Mouse (Mus musculus) neural tube, embryonic 15.5 days (tissue): ENCODE measurements around the gene Vpreb2. TPM values are rescaled to one million over a fixed set of nuclear protein-coding genes. Genes with fewer than 3 reads are reported as not detected.
"Not testable (repeated sequence)": the region's sequence is repeated elsewhere in the genome, so short reads cannot be mapped to it uniquely, and the experiment has no call there.

Experiments used
- ATAC-seq: fragments of 200-750 bp; cut with Nextera tagmentation; 2 replicates; pipeline ENCODE4 v1.8.0; 2017; ENCODE audit warnings: mild to moderate bottlenecking, moderate TSS enrichment, moderate library complexity; ENCODE audit not compliant: low FRiP score
- H3K27ac ChIP-seq: fragments of 300-500 bp; sonication (generic); replicated peaks from 2 replicates; pipeline ENCODE4 v1.5.1; 2015; ENCODE audit warnings: mild to moderate bottlenecking, inconsistent platforms
- H3K27me3 ChIP-seq: fragments of 300-500 bp; sonication (generic); replicated peaks from 2 replicates; pipeline ENCODE4 v1.6.1; 2015; ENCODE audit warnings: inconsistent platforms
- H3K36me3 ChIP-seq: fragments of 300-500 bp; sonication (generic); 2 replicates; pipeline ENCODE4 v1.6.1; 2015; ENCODE audit warnings: inconsistent platforms
- H3K4me1 ChIP-seq: fragments of 300-500 bp; sonication (generic); 2 replicates; pipeline ENCODE4 v1.6.1; 2015; ENCODE audit warnings: inconsistent platforms
- H3K4me2 ChIP-seq: fragments of 300-500 bp; sonication (generic); 2 replicates; pipeline ENCODE4 v1.6.1; 2015; ENCODE audit warnings: inconsistent platforms, mild to moderate bottlenecking, moderate library complexity
- H3K4me3 ChIP-seq: fragments of 300-500 bp; sonication (generic); replicated peaks from 2 replicates; pipeline ENCODE4 v1.5.1; 2015; ENCODE audit warnings: mild to moderate bottlenecking, inconsistent platforms
- H3K9ac ChIP-seq: fragments of 300-500 bp; sonication (generic); replicated peaks from 2 replicates; pipeline ENCODE4 v1.6.1; 2015; ENCODE audit warnings: mild to moderate bottlenecking, inconsistent platforms
- H3K9me3 ChIP-seq: fragments of 300-500 bp; sonication (generic); replicated peaks from 2 replicates; pipeline ENCODE4 v1.6.1; 2016; ENCODE audit warnings: inconsistent platforms
- WGBS: fragments of 180-500 bp; shearing (Covaris S2); methylation state at CpG from one replicate; pipeline ENCODE4 v1.1.7; 2015; ENCODE audit warnings: mixed read lengths; 5-methylcytosine and 5-hydroxymethylcytosine counted together
- polyA plus RNA-seq: library from polyadenylated mRNA; unstranded; fragments of >200 nt; fragmentation: Nextera tagmentation; extraction: Ambion mirVana; gene quantifications from 2 replicates; pipeline ENCODE4 v1.2.1, GENCODE M21; 2015

Gene Vpreb2
- polyA plus RNA-seq, 1 experiment from 2014 or later: not detected

DNA sequence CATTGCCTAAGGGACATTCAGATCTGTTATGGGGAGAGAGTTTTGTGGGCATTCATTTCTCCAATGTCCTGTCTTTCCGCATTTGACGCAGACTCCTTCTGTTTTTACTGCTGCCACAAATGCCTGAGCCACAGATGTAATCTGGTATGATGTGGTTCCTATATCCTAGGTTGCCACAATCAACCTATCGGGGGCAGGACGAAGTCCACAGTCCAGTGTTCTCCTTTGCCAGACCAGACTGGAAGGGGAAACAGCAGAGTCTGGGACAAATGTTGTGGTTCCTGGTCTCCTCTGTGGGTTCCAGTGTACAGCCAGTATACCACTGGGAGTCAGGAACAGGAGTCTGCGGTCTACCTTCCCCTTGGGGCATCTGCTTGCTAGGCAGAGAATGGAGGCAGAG is 19.4 kb downstream of the Vpreb2 start:
- no peak for ATAC-seq
- no peaks in the 10 kb centered on the region for H3K36me3 ChIP-seq
- no peak overlapping the region for H3K4me2 ChIP-seq
- H3K27me3 ChIP-seq: no peaks in the 10 kb centered on the region
- H3K9me3 ChIP-seq: no peaks in the 10 kb centered on the region
- H3K4me1 ChIP-seq: no peaks in the 10 kb centered on the region
- no peak overlapping the region for H3K4me3 ChIP-seq
- no peak overlapping the region for H3K27ac ChIP-seq
- WGBS: 94% methylated on average over 5 of the region's 5 CpGs
- no peak overlapping the region for H3K9ac ChIP-seq

DNA sequence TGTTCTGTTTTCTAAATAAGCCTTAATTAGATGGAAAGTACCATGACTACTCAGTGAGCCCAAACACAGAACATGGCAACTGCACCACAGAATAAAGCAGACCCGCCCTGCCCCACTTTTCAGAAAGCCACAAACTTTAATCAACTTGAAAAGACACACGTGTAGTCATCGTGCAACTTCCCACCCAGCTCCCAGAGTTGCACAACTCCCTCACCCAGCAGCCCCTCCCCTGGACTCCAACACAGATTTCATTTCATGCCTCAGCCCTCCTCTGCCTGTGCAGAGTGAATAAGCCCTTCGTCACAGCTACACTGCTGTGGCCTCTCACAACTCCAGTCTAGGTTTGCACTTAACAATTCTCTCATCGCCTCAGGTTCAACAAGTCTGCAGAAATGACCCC is 24.4 kb downstream of the Vpreb2 start:
- Histone ChIP-seq H3K9ac (no peak overlapping the region), H3K9me3 (no peaks in the 10 kb centered on the region), H3K4me1 (no peaks in the 10 kb centered on the region), H3K27ac (no peak overlapping the region), H3K36me3 (no peaks in the 10 kb centered on the region), H3K27me3 (no peaks in the 10 kb centered on the region), H3K4me3 (no peak overlapping the region), H3K4me2 (no peak overlapping the region)
- 63% methylated on average over 5 of the region's 5 CpGs for WGBS
- ATAC-seq: no peak

DNA sequence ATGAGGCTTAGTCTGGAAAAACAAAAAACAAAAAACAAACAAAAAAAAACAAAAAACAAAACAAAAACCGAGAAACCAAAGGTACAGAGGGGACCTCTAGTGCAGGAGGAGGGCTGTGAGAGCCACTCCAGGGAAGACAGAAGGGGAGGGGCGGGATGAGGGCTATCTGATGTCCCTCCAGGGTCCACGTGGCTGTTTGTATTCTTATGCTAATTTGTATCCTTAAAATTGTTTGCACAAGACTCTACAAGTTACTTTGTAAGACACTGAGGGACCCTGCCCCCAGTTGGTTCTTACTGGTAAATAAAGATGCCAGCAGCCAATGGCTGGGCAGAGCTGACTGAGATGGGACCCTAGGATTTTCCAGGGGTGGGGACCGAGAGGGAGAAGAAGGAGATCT is 26.9 kb downstream of the Vpreb2 start:
- H3K27me3 ChIP-seq: no peaks in the 10 kb centered on the region
- WGBS: 49% methylated on average over 4 of the region's 4 CpGs
- ATAC-seq: no peak

DNA sequence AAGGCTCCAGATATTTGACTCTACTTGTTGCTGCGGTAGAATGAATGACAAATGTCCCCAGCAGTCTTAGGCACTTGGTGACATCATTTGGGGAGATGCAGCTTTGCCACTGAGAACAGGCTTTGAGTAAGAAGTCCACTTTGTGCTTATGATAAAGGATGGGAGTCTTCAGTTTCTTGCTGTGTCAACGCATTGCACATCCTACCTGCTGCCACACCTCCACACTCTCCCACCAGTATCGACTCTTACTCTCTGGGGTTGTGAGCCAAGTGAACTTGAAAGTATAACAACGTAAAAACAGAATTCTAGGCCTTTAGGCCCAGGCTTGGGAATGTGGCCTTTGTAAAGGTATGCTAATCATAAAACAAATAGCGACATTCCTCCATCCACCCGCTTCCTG is 30.9 kb downstream of the Vpreb2 start:
- Histone ChIP-seq H3K27me3 (no peaks in the 10 kb centered on the region), H3K36me3 (no peaks in the 10 kb centered on the region), H3K4me2 (no peak overlapping the region), H3K27ac (no peak overlapping the region), H3K4me1 (no peaks in the 10 kb centered on the region), H3K9ac (no peak overlapping the region), H3K4me3 (no peak overlapping the region), H3K9me3 (no peaks in the 10 kb centered on the region)
- ATAC-seq: no peak
- WGBS: 70% methylated on average over 6 of the region's 6 CpGs

More for the DNA sequence above, 26.9 kb downstream of the Vpreb2 start:
- Histone ChIP-seq H3K9me3 (no peaks in the 10 kb centered on the region), H3K27ac (no peak overlapping the region), H3K4me1 (no peaks in the 10 kb centered on the region), H3K9ac (no peak overlapping the region), H3K36me3 (no peaks in the 10 kb centered on the region), H3K4me3 (no peak overlapping the region), H3K4me2 (no peak overlapping the region)

DNA sequence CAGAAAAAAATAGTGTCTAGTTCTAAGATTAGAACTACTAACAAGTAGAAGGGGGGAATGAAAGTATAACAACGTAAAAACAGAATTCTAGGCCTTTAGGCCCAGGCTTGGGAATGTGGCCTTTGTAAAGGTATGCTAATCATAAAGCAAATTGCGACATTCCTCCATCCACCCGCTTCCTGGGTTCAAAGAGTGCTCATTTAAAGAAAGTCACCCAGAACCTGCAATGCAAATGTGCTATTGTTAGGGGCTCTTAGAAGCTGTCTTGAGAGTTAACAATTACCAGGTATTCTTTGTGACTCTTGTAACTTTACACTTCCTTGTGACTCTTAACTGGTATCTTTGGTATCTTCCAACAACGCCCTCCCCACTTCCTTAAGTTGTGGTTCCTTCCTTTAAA is 36.3 kb downstream of the Vpreb2 start:
- H3K36me3 ChIP-seq, H3K4me2 ChIP-seq, ATAC-seq, H3K4me1 ChIP-seq, H3K4me3 ChIP-seq, H3K27me3 ChIP-seq, H3K9ac ChIP-seq, H3K9me3 ChIP-seq, H3K27ac ChIP-seq: not testable (repeated sequence)
- WGBS: 72% methylated on average over 4 of the region's 4 CpGs

DNA sequence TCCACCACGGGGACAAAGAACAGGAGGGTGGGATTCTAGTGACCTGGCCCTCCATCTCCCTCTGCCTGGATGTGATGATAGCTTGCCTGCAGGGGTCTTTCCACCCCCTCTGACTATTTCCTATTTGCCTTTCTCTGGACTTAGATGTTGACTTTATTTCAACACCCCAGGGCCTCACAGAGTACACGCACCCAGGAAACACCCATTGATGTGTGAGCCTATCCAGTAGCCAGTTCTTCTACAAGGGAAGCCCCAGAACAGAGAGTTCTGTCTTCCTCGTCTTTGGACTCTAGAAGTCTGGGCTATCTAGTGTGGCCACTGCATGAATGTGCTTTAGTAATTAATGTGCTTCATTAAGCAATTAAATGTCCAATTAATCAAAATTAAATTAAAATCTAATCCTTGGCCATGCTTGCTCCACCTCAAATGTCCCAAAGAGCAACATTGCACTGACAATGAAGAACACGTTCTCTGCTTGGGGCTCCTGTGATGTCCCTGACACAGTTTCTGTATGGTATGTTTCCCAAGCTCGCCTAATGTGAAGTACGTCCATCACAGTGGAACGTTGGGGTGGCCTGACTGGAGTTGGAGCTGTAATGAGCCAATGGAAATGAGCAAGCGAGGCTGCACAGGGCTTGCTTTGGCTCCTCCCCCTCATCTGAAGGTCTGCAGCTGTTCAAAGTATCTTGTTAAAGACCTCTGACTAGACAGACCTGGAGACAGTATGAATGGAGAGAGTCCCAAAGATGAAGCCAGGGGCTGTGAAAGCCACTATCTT is 42.7 kb downstream of the Vpreb2 start:
- Histone ChIP-seq H3K9me3 (no peaks in the 10 kb centered on the region), H3K9ac (no peak overlapping the region), H3K36me3 (no peaks in the 10 kb centered on the region), H3K4me3 (no peak overlapping the region), H3K27ac (no peak overlapping the region), H3K4me2 (no peak overlapping the region), H3K27me3 (no peaks in the 10 kb centered on the region), H3K4me1 (no peaks in the 10 kb centered on the region)
- no peak for ATAC-seq
- 76% methylated on average over 8 of the region's 8 CpGs for WGBS

DNA sequence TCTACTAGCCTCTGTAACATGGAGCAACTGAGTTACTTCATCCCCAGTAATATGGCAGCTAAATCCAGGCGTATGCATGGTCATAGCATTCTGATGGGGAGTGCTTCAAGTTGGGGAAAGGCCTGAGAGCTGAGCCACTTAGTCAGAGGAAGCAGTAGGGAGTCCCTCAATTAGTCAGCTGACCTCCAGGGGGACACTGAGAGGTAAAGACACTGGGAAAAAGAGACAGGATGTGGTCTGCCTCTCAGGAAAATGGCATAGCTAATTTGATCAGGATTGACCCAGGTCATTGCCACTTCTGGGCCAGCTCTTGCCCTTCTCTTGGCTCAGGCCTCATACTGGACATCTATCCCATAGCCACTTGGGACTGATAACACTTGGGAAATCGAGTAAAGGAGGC is 47.1 kb downstream of the Vpreb2 start:
- no peaks in the 10 kb centered on the region for H3K36me3 ChIP-seq
- no peaks in the 10 kb centered on the region for H3K9me3 ChIP-seq
- no peak overlapping the region for H3K4me2 ChIP-seq
- H3K27ac ChIP-seq: no peak overlapping the region
- 80% methylated on average over 2 of the region's 2 CpGs for WGBS
- H3K27me3 ChIP-seq: no peaks in the 10 kb centered on the region
- no peaks in the 10 kb centered on the region for H3K4me1 ChIP-seq
- H3K4me3 ChIP-seq: no peak overlapping the region
- no peak for ATAC-seq
- no peak overlapping the region for H3K9ac ChIP-seq

Other genes starting within 250 kb of the Vpreb2 start
- gene Med15, start 247.5 kb upstream of the Vpreb2 start, polyA plus RNA-seq: 46.1 and 47.3 TPM in 2 replicates
- gene Klhl22, start 220.8 kb upstream of the Vpreb2 start, polyA plus RNA-seq: 86.2 and 89.1 TPM in 2 replicates
- gene Scarf2, start 183.1 kb upstream of the Vpreb2 start, polyA plus RNA-seq: 2.7 and 3.8 TPM in 2 replicates
- gene B830017H08Rik, start 147.3 kb upstream of the Vpreb2 start, polyA plus RNA-seq: 4.0 and 5.3 TPM in 2 replicates
- gene Car15, start 142.1 kb upstream of the Vpreb2 start, polyA plus RNA-seq: 2.8 and 3.2 TPM in 2 replicates
- 0.35 and 0.40 TPM in 2 replicates for gene Gm20518, start 88.8 kb upstream of the Vpreb2 start, polyA plus RNA-seq
- not detected in 2 replicates for gene Tssk1, start 86.2 kb upstream of the Vpreb2 start, polyA plus RNA-seq
- 97.7 and 99.0 TPM in 2 replicates for gene Dgcr2, start 81.9 kb upstream of the Vpreb2 start, polyA plus RNA-seq
- not detected in 2 replicates for gene Tssk2, start 81.8 kb upstream of the Vpreb2 start, polyA plus RNA-seq
- 40.7 and 42.5 TPM in 2 replicates for gene Ess2, start 69.1 kb upstream of the Vpreb2 start, polyA plus RNA-seq
- 0.15 TPM in 1 of 2 replicates, not detected in the other for gene Gsc2, start 65.4 kb upstream of the Vpreb2 start, polyA plus RNA-seq
- gene Slc25a1, start 52.2 kb upstream of the Vpreb2 start, polyA plus RNA-seq: 187 and 221 TPM in 2 replicates
- 148 and 162 TPM in 2 replicates for gene Dgcr6, start 72.4 kb downstream of the Vpreb2 start, polyA plus RNA-seq
- gene Prodh, start 109.8 kb downstream of the Vpreb2 start, polyA plus RNA-seq: 4.0 and 6.4 TPM in 2 replicates
- gene Rtn4r, start 147.2 kb downstream of the Vpreb2 start, polyA plus RNA-seq: 26.5 and 28.7 TPM in 2 replicates
- gene Ccdc188, start 237.5 kb downstream of the Vpreb2 start, polyA plus RNA-seq: not detected in 2 replicates